Mouse (Mus musculus) CD4-positive, CD25-positive, alpha-beta regulatory T cell, adult 4 months (primary cell): ENCODE measurements around the gene Hormad1. TPM values are rescaled to one million over a fixed set of nuclear protein-coding genes. Genes with fewer than 3 reads are reported as not detected.
A peak's percentile ranks its signal among the peaks of the same experiment; 100 is the strongest.

Source experiments
- ATAC-seq: one replicate; pipeline ENCODE4 v1.8.0; 2017
- polyA plus RNA-seq, 2 experiments: library from polyadenylated mRNA; unstranded; fragments of 100-300 nt; shearing (Covaris generic); gene quantifications; one replicate each; pipeline ENCODE4 v1.2.1; 2017

Gene Hormad1
- not detected for polyA plus RNA-seq

GRCm38 (mm10) chr3:95559437-95559836 lies at the start of gene Hormad1:
Gene Hormad1, plus strand, starts transcription at chr3:95559677.
- ATAC-seq = no peak

- peak; percentile 99 for ATAC-seq
Measured at GRCm38 (mm10) chr3:95511611-95512180, 47.8 kb upstream of the Hormad1 start.

GRCm38 (mm10) chr3:95516614-95517041 lies 42.8 kb upstream of the Hormad1 start:
- ATAC-seq = no peak

- peak; percentile 74 for ATAC-seq
Measured at GRCm38 (mm10) chr3:95517493-95517898, 42.0 kb upstream of the Hormad1 start.

- ATAC-seq = no peak
Measured at GRCm38 (mm10) chr3:95518891-95519290, 40.6 kb upstream of the Hormad1 start.

GRCm38 (mm10) chr3:95519315-95519714 lies 40.2 kb upstream of the Hormad1 start:
- no peak for ATAC-seq

- no peak for ATAC-seq
Measured at GRCm38 (mm10) chr3:95520100-95520499, 39.4 kb upstream of the Hormad1 start.

- ATAC-seq = no peak
Measured at GRCm38 (mm10) chr3:95521168-95521567, 38.3 kb upstream of the Hormad1 start.

- peak; percentile 86 for ATAC-seq
Measured at GRCm38 (mm10) chr3:95523662-95524061, 35.8 kb upstream of the Hormad1 start.

GRCm38 (mm10) chr3:95524673-95525072 lies 34.8 kb upstream of the Hormad1 start:
- no peak for ATAC-seq

- ATAC-seq = no peak
Measured at GRCm38 (mm10) chr3:95526111-95526510, 33.4 kb upstream of the Hormad1 start.

- peak; percentile 65 for ATAC-seq
Measured at GRCm38 (mm10) chr3:95526622-95527211, 32.8 kb upstream of the Hormad1 start, which contains the start of gene Ctss. Gene Ctss, plus strand, starts transcription at chr3:95526786.

- no peak for ATAC-seq
Measured at GRCm38 (mm10) chr3:95529814-95530213, 29.7 kb upstream of the Hormad1 start.

- ATAC-seq = no peak
Measured at GRCm38 (mm10) chr3:95531025-95531424, 28.5 kb upstream of the Hormad1 start.

GRCm38 (mm10) chr3:95533364-95533763 lies 26.1 kb upstream of the Hormad1 start:
- ATAC-seq = no peak

- no peak for ATAC-seq
Measured at GRCm38 (mm10) chr3:95534927-95535326, 24.6 kb upstream of the Hormad1 start.

GRCm38 (mm10) chr3:95538936-95539335 lies 20.5 kb upstream of the Hormad1 start:
- no peak for ATAC-seq

- no peak for ATAC-seq
Measured at GRCm38 (mm10) chr3:95539837-95540236, 19.6 kb upstream of the Hormad1 start.

GRCm38 (mm10) chr3:95541186-95541585 lies 18.3 kb upstream of the Hormad1 start:
- peak; percentile 74 for ATAC-seq

GRCm38 (mm10) chr3:95542171-95542570 lies 17.3 kb upstream of the Hormad1 start:
- peak; percentile 19 for ATAC-seq

GRCm38 (mm10) chr3:95542981-95543380 lies 16.5 kb upstream of the Hormad1 start:
- ATAC-seq = no peak

GRCm38 (mm10) chr3:95550176-95550575 lies 9.3 kb upstream of the Hormad1 start:
- ATAC-seq = no peak

- ATAC-seq = no peak
Measured at GRCm38 (mm10) chr3:95553986-95554385, 5.5 kb upstream of the Hormad1 start.

- ATAC-seq = no peak
Measured at GRCm38 (mm10) chr3:95560738-95561137, 1.3 kb downstream of the Hormad1 start.

- ATAC-seq = no peak
Measured at GRCm38 (mm10) chr3:95561826-95562225, 2.3 kb downstream of the Hormad1 start.
